Mouse (Mus musculus): ENCODE measurements around the gene Itpr1.
A peak's percentile ranks its signal among the peaks of the same experiment; 100 is the strongest.

Itpr1 gene

DNA sequence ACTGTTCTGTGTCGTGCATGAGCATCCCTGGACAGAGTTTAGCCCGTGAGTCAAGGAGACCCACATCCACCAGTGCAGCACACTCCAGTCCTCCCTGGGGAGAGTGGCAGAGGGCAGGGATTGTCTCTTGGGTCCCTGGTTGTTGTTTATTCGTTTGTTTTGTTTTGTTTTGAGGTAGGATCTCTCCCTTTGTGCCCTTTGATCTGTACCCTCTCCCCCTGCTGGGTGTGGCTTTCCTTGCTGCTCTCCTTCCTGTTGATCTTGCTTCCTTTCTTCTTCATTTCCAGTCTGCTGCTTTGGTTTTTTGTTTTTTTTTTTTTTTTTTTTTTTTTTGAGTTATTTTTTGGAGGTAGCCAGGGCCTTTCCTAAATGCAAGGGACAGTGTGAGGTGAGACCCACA, 299.2 kb downstream of the Itpr1 start:
- no peak for DNase-seq (ENCODE audit: low spot score in 2 of 2)

DNA sequence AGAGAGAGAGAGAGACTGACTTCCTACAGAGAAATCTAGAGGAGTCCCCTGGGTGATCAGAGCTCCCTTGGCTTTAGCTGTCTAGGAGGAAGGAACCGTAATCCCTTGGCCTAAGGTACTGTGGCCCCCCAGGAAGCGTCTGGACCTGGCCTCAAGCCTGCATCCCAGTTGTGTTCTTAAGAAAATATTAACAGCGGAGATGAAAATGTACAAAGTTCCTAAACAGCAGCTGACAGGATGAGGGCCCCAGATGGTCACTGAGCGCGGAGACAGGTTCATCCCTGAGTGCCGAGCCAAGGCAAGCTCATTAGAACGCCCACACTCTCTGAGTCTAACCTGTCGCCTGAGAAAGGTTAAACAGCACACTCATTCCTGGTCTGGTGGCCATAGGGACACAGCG, 300.1 kb downstream of the Itpr1 start:
- no peak for DNase-seq (ENCODE audit: low spot score in 2 of 2)

DNA sequence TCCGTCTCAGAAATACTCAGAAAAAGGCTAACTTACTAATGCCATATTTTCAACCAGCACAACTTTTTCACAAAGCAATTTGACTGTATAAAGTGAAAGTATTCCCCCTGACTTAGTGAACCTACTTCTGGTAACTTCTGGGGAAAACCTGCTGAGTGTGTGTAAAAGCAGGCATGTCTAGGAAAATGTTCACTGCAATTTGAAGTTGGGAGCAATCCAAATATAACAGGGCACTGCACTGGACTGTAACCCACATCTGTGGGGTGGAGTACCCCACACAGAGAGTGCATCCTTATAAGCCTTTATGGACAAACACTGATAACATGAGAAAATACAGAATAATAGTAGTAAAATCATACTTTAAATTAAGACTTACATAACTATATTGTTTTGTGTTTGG, 303.4 kb downstream of the Itpr1 start:
- no peak for DNase-seq (ENCODE audit: low spot score in 2 of 2)

DNA sequence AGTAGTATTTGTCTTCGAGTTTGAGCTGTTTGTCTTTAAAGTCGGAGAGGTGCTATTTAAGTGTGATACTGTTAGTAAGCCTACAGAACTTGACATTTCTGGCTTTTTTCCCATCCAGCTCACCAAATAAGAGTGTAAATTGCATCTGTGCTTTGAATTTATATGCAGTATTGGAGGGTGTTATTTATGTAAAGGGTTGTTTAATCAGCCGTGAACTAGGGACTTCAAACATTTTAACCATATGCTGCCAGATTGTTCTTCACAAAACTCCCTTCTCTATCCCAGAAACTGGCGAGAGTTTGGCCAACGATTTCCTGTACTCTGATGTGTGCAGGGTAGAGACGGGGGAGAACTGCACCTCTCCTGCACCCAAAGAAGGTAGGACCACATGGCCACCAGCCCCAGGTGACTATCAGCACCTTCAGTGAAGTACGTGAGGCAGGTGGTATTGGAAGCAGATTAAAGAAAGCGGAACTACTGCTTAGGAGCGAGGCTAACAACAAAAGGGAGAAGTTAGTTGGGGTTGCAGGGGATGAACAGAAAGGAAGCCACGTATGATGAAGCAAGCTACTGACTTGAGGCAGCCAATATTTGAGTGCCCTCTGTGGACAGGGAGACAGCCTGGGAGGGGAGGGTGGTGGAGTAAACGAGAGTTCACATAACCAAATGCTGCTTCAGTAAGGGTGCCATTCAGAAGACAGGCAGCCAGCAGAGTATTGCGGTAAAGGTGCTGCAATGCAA, 304.5 kb downstream of the Itpr1 start:
- no peak for DNase-seq (ENCODE audit: low spot score in 2 of 2)

DNA sequence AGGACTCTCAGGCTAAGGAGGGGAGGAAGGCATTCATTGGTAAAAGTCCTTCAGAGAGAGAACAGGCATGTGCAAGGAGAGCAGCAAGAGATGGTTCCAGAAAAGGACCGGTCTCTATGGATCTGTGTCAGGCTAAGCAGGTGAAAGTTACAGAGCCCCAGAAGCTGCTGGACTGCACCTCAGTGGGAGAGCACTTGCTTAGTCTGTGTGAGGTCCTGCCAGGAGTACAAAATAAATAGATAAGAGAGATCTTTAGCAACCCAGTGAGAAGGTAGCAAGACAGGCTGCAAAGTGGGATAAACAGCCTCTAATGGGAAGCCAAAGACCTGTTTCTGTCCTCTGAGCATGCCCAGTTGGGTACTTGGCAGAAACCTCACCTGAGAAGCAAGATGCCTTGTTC, 305.1 kb downstream of the Itpr1 start:
- DNase-seq (ENCODE audit: low spot score in 2 of 2) = no peak

DNA sequence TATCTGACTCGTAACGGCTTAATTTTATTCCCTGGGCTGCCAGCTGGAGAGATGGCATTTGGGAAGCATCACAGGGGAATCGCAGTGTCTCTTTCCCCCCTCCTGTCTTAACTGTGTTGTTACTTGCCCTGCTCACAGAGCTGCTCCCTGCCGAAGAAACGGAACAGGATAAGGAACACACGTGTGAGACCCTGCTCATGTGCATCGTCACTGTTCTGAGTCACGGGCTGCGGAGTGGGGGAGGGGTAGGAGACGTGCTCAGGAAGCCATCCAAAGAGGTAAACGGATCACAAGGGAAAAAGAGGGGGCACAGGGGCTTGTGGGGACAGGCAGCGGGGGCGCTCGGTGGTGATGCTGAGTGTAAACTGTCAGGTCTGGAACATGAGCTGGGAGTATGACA, 305.7 kb downstream of the Itpr1 start:
- DNase-seq (ENCODE audit: low spot score in 2 of 2) = no peak

DNA sequence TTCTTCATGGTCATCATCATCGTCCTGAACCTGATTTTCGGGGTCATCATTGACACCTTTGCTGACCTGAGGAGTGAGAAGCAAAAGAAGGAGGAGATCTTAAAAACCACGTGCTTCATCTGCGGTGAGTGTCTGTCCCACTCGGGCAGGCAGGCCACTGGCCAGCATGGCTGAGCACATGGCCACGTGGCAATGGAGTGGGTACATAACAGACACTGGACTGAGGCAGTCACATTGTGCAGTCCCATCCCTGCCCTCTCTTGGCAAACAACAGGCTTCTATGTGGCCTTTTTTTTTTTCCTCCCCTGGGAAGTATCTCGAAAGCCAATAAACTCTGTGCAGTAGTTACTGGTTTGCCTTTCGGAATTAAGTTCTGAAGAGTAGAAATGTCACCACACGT, 306.4 kb downstream of the Itpr1 start:
- DNase-seq (ENCODE audit: low spot score in 2 of 2) = no peak

DNA sequence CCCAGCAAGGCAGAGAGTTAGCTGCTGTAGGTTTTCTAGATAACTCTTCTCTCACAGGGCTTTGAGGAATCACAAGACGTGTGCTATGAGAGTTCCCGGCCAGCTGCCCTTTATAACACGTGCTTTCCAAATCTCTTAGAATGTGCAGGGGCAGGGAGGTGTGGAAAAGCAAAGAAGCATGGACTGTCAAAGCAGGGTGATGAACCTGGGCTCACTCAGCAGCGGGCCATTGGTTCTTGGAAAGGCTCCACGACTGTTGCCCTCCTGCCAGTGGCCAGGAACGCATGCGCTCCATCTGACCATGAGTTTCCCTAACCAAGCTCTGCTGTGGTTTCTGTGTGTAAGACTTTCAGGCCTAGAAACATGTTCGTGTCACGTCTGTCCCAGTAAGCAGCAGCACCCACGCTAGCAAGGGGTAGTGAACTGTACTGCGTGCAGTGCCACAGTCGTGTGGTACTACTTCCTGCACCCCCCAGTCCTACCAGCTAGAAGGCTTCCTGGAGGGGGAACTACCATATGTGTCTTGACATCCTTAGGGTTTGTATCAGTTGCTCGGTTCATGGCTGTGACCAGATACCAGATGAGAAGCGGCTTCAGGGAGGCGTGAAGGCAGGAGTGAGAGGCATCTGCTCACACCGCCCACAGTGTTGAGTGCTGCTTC, 311.2 kb downstream of the Itpr1 start:
- no peak for DNase-seq (ENCODE audit: low spot score in 2 of 2)

DNA sequence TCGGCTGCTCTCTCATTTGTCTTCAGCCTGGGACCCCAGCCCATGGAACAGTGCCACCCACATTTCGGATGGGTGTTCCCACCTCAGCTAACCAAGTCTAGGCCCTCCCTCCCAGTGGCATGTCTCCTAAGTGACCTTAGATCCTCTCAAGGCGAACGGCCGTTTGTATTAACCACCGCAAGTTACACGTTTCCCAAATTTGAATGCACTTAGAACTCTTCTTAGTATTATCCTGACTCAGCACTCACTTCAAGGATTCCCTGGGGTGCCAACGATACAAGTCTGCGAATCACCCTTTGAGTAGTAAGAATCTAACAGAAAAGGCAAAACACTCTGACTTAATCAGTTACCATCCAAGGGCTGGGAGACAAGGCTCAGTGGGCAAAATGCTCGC, 311.7 kb downstream of the Itpr1 start:
- DNase-seq (ENCODE audit: low spot score in 2 of 2) = no peak

DNA sequence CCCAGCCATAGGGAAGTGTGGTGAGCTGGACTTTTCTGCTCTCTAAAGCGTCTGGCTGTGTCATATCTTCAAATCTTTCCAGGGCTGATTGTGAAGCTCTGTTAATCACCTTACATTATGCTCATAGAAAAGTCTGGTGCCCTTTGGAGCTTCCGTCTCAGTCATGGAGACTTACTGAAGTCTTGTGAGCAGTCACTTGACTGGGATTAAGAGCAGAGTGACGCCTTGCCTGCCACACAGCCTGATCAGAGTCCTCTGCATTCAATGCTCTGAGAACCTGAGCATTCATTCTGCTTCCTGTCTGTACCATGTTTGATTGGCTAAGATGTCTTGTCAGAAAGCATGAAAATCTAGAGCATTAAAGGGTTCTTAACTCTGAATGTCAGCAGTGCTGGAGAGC, 314.7 kb downstream of the Itpr1 start:
- DNase-seq (ENCODE audit: low spot score in 2 of 2) = no peak

DNA sequence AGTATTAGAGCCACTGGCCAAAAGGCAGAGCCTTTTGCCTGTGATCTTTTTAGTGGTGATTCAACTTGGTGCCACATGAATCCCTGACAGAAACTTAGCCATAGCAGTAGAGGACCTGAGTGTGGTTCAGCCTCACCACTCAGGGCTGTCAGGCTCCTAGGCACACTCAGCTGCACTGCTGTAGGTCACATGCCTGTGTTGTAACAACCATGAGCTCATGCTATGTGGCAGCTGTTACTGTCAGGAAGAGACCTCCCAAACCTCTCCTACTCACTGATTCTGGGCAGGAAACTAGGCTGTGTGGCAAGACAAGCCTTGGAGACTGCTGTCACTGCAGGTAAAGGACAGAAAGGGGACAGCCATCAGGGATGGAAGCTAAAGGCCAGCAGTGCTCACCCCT, 315.1 kb downstream of the Itpr1 start:
- DNase-seq (ENCODE audit: low spot score in 2 of 2) = peak in 1 of 2 experiments; percentile 29

DNA sequence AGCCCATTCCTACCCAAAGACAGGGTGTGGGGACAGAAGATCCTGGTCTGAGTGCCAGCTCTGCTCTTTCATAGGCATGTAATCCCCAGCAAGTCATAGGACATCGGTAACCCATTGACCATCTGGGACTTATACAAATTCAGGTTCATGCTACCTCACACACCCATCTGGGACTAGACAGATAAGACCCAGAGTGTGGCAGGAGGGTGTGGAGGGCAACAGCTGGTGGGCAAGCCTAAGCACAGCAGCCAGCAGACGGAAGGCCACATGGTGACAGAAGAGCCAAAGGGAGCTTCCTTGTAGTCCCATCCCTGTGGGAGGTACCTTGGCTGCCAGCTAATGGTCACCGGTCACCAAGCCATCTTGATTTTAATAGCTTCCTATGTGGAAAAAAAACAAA, 316.3 kb downstream of the Itpr1 start:
- DNase-seq (ENCODE audit: low spot score in 2 of 2) = no peak

DNA sequence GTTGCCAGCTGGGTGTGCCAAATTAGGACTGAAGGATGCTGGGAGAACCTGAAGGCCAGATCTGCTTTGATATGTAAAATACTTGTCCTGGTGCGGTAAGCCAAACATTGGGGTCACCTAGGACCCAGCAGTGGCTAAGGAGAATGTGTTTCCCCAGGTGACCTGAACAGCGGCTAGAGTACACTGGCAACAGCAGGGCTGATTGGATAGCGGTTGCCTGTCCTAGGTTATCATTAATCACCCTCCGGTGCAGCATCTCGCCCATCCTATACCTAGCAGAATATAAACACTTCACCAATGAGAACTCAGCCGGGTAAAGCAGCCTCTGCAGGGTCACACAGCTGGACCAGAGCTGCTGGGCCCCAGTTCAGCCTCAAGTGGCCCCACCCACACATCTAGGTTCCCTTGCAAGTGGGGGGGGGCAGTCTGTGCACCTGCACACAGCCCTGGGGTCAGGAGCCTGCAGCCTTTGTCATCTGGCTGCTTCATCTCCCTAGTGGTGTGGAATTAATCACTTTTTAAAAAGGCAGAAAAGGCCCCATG, 318.0 kb downstream of the Itpr1 start:
- no peak for DNase-seq (ENCODE audit: low spot score in 2 of 2)

DNA sequence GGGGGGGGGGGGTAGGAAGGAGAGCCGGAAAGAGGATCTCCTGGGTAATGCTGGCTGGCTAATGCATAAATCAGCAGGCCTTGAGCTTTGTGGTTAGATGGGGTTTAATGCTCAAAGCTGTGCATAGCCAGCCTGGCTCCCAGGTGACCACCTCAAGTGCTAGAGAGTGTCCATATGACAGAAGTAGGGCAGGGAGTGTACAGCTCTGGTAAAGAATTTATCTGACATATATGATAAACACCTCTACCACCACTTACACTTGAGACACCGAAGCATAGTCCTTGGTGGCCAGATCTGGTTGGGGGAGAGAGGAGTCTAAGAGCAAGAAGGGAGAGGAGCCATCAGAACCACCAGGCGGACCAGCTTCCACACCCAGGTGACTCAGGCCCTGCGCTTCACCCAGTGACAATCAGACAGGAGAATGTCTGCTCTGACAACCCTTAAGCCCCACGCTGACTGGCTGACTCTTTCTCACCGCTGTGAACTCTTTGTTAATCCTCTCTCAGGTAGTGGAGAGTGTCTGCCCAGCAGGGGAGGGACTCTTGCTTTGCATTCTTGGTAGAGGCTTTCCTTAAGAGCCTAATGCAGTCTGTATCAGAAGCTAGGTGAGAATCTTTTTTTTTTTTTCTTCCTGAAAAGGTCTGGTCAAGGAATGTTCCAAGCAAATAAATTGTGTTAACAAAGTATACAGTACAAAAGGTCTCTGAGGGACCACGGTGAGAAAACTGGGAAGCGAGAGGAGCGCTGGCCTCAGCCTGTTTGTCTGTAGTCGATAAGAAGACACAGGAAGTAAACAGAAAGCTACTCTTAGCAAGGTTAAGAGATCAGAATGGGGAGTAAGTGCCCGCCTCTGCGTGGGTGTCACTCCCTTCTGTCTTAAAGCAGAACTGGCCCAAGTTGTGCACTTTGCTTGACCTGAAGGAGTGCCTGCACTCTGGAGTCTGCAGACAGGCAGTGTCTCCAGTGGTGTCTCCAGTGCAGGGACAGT, 318.7 kb downstream of the Itpr1 start:
- DNase-seq (ENCODE audit: low spot score in 2 of 2) = peak; percentile 33 to 34

DNA sequence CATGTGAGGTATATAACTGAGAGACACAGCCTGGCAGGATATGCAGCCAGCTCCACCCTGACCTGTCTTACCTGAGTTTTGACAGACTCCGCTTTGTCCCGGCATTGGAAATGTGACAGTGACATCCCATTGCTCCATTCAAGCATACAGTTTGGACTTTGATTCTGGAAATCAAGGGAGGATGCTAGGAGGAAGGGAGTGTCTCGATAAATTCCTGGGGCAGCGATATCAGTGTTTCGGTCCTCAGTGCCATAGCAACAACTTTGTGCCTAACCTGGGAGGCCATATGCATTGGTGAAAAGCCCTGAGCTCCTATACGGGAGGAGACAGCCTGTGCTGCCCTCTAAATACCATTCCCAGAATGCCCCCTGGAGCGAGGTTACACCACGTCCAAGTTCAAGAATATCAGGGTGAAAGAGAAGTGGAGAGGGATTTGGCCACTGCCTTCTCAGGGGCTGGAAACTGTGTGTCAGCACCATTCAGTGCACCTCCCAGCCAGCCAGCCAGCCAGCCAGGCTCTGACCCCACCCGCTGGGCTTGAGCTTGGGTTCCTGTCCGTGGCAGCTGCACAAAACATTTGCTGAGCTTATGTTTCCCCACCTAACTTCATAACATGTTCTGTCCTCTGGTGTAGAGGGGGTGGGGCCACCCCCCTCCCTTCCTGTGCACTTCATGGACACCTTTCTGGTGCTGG, 319.7 kb downstream of the Itpr1 start:
- peak in 1 of 2 experiments; percentile 45 for DNase-seq (ENCODE audit: low spot score in 2 of 2)

DNA sequence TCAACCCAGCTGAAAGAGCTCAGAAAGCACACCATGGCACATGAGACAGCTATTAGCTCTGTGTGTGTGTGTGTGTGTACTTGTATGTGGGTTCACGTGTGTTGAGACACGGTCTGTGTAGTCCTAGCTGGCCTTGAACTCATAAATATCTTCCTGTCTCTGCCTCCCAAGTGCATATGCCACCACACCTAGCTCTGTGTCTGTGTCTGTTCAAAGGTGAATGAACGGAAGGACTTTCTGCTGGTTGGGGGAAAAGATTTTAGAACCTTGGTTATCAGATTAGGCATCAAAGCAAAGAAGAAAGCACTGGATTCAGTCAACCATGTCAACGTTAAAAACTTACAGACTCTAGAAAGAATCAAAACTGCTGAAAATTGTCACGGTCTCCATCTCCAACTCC, 321.2 kb downstream of the Itpr1 start:
- no peak for DNase-seq (ENCODE audit: low spot score in 2 of 2)

DNA sequence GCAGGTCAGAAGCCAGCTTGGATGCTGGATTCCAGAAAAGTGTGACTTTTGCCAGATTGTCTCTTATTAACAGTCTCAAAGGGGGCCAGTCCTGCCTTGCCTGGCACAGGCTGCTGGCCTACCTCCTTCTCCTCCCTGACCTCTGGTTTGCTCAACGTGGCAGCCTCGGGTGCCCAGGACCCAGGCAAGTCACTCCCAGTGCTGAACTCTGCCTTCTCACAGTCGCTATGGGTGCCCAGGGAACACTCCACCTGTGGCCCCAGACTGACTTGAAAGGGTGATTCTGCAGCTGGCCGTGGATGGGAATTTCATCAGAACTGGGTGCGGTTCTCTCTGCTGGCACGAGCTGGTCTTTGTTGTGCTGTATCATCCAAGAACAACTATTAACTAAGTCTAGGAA, 321.7 kb downstream of the Itpr1 start:
- DNase-seq (ENCODE audit: low spot score in 2 of 2) = no peak

DNA sequence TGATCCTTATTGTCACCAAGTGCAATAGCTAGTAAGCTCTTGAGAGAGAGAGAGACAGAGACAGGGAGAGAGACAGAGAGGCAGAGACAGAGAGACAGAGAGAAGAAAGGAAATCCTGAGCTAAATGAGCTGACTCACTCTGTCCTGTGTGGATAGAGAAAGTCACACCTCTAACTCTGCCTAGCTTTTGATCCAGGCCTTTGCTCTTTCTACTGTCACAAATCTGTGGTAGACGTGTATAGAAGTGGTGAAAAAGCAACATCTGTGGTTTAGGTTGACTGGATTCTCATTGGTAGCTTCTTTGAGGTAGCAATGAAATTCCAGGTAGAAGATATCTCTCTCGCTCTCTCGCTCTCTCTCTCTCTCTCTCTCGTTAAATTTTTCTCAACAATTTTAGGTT, 322.4 kb downstream of the Itpr1 start:
- no peak for DNase-seq (ENCODE audit: low spot score in 2 of 2)

DNA sequence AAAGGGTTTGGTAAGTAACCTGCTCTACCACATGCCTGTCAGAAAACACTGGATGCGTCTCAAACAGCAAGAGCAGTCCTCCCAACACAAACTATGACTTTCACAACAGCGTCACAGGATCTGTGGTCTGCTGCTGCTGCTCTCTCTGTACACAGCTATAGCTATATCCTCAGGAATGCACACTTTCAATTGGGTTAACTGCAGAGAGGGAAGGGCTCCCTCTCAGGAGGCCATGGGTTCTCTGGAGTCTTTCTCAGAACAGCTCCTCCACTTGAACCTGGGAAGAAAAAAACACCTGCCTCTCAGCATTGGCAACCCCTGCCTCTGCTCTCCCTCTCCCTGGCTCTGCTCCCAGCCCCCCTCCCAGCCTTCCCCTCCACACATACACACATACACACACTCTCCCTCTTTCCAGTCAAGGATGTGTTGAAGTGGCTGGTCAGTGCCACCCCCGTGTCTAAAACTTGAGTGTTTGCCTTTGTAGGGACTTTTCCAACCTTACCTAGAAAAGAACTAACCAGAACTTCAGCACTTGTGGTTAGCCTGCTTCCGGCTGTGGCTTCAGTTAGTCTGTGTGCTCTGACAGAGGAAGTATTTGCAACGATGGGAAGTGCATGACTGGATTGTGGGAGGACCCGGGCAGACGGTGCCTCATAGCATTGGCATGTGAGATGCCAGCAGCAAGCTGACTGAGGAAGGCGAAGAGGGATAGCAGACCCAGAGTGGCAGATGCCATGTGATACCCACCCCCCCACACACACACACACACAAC, 323.8 kb downstream of the Itpr1 start:
- no peak for DNase-seq (ENCODE audit: low spot score in 2 of 2)

DNA sequence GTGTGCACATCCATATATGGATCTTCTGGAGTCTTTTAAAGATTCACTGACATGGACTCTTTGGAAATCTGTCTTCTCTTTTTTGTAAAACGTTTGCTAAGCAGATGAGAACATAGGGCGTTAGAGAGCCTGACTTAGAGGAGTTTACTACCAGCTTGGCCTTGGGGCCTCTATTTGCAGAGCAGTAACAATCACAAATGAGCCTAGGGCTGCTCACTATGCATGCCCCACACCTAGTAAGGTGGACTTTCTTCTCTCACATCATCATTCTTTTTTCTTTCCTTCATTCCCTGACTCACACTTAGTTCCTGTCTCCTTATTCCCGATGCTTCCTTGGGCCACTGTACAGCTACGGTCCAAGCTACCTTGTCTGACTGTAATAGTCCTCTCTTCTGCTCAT, 325.5 kb downstream of the Itpr1 start:
- no peak for DNase-seq (ENCODE audit: low spot score in 2 of 2)

DNA sequence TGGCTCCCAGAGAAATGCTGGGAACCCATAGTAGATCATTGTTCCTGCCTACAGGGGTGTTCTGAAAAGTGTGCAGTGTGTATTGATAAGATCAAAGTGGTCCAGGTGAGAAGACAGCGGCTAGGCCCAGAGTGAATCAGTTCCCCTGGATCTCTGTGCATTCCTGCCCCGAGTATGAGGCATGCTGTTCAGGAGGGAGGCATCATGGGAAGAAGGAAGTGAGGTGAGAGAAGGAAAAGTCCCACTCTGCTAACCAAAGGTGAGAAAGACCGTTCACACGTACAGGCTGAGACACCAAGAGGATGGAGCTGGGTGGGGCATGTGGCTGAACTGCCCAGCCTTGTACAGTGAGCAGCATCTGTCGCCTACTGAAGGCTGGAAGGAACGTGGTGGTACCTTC, 327.5 kb downstream of the Itpr1 start:
- DNase-seq (ENCODE audit: low spot score in 2 of 2) = no peak

Data from urinary bladder, adult 18-20 months (tissue).